In the genomic region with DNA sequence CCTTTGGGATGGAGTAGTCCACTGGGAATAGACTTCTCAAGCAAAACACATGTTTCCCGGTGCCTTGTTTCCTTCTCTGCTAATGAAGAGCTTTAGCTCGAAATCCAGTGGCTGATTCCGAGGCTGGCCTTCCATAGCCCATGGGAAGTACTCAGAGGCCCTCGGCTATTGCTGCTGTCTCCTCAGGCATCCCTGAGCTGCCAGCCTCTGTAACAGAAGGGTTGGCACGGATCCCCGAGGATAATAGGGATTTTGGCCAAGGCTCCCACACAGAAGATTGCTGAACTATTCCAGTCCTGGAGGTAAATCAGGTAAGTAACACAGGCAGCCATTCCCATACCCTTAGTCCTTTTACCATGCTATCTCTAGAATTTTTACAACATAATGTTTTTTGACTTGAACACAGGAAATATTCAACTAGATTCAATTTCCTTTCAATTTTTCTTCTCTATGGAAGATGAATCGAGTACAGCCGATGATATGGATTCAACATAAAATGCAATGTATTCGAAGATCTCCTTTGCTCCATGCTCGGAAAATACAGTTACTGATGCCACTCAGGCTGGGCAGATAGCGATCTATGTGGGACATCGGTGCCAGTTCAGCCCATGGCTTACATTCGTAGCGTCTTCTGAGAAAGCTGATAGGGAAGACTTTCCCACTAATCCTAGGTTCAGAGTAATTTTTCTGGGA, we compare ENCODE assay signal across 16 mouse cellular contexts.
DNase-seq lines count a peak whose midpoint lies in the region; ATAC-seq lines count a peak whose summit lies in the region.
"Had no signal": no experiment of that assay in that cellular context is flagged by ENCODE, and none has a peak within 500 bp of the region (broad histone marks: within the 10 kb centered on the region; RNA-seq: fewer than 3 reads in every experiment).

No protein-coding gene starts in this region.

- 0 out of 2 replicates have a peak overlapping the region, but pooled peaks have one; percentile 12 for H3K4me2 ChIP-seq in embryonic facial prominence, embryonic 13.5 days
- H3K4me2 ChIP-seq in liver, embryonic 12.5 days: no peak overlapping the region

- no peaks in the 10 kb centered on the region for H3K36me3 ChIP-seq in embryonic facial prominence, embryonic 13.5 days
- no peaks in the 10 kb centered on the region for H3K36me3 ChIP-seq in embryonic facial prominence, embryonic 10.5 days (replicated peaks)
- H3K36me3 ChIP-seq in liver, embryonic 12.5 days: no peaks in the 10 kb centered on the region

- DNase-seq in embryonic facial prominence, embryonic 10.5 days (ENCODE audit: low spot score): no peak
- DNase-seq in right cerebral cortex, postnatal 4 days: peak; percentile 12
- DNase-seq in right cerebral cortex, postnatal 25 days: no peak
- peak; percentile 77 to 80 for DNase-seq in cerebellum, postnatal 36 days
- DNase-seq in natural killer cell, adult 2 months (ENCODE audit: low spot score in 2 of 2): no peak
- DNase-seq: B cell, adult 2 months; gastrocnemius, postnatal 36 days; kidney, adult 8-10 months; layer of hippocampus, postnatal 36 days; thymus, postnatal 14 days had no signal

- ATAC-seq in embryonic facial prominence, embryonic 13.5 days (ENCODE audit: insufficient number of reproducible peaks, insufficient read depth, low FRiP score, low TSS enrichment, low read depth): no peak
- no peak for ATAC-seq in liver, embryonic 12.5 days
- ATAC-seq in monocyte, adult 5-6 weeks (replicated peaks; ENCODE audit: insufficient number of reproducible peaks, low FRiP score, low TSS enrichment, poor library complexity, severe bottlenecking): no peak

- 66% methylated on average over 14 of the region's 14 CpGs for WGBS in embryonic facial prominence, embryonic 13.5 days
- 82% methylated on average over 14 of the region's 14 CpGs for WGBS in embryonic facial prominence, embryonic 10.5 days
- 64% methylated on average over 14 of the region's 14 CpGs for WGBS in liver, embryonic 12.5 days (ENCODE audit: insufficient replicate concordance)

- no peak overlapping the region for H3K27ac ChIP-seq in embryonic facial prominence, embryonic 13.5 days
- H3K27ac ChIP-seq in embryonic facial prominence, embryonic 10.5 days (replicated peaks): no peak overlapping the region
- H3K27ac ChIP-seq in liver, embryonic 12.5 days: no peak overlapping the region
- H3K27ac ChIP-seq: liver, embryonic 14.5 days had no signal

- H3K4me1 ChIP-seq in embryonic facial prominence, embryonic 13.5 days: no peaks in the 10 kb centered on the region; the same call in 1 of the 2 replicates
- no peaks in the 10 kb centered on the region for H3K4me1 ChIP-seq in embryonic facial prominence, embryonic 10.5 days
- no peaks in the 10 kb centered on the region for H3K4me1 ChIP-seq in liver, embryonic 12.5 days

- no peak overlapping the region for H3K9ac ChIP-seq in embryonic facial prominence, embryonic 13.5 days
- H3K9ac ChIP-seq in liver, embryonic 12.5 days: no peak overlapping the region
- H3K9ac ChIP-seq: liver, embryonic 14.5 days had no signal

- no peaks in the 10 kb centered on the region for H3K27me3 ChIP-seq in embryonic facial prominence, embryonic 13.5 days
- no peaks in the 10 kb centered on the region for H3K27me3 ChIP-seq in embryonic facial prominence, embryonic 10.5 days (replicated peaks; ENCODE audit: low read depth, poor library complexity, severe bottlenecking)
- H3K27me3 ChIP-seq in liver, embryonic 12.5 days (replicated peaks): no peaks in the 10 kb centered on the region
- H3K27me3 ChIP-seq: megakaryocyte, embryonic 14.5 days; Patski had no signal

- no peaks in the 10 kb centered on the region for H3K9me3 ChIP-seq in embryonic facial prominence, embryonic 13.5 days
- H3K9me3 ChIP-seq in embryonic facial prominence, embryonic 10.5 days: no peaks in the 10 kb centered on the region
- no peaks in the 10 kb centered on the region for H3K9me3 ChIP-seq in liver, embryonic 12.5 days (replicated peaks)
- H3K9me3 ChIP-seq: megakaryocyte, embryonic 14.5 days had no signal

- H3K4me3 ChIP-seq in embryonic facial prominence, embryonic 13.5 days: no peak overlapping the region
- H3K4me3 ChIP-seq in embryonic facial prominence, embryonic 10.5 days: no peak overlapping the region
- H3K4me3 ChIP-seq in liver, embryonic 12.5 days: no peak overlapping the region
- H3K4me3 ChIP-seq: megakaryocyte, embryonic 14.5 days had no signal

Comparison
In these comparisons a context has a peak if more than half of its experiments do, and no peak if none do; other contexts are left out.
1. DNase-seq: peak in right cerebral cortex, postnatal 4 days (single experiment) and cerebellum, postnatal 36 days (2 of 2); none in embryonic facial prominence, embryonic 10.5 days (single experiment), right cerebral cortex, postnatal 25 days (single experiment) and natural killer cell, adult 2 months (0 of 2).